Mouse (Mus musculus) forebrain, embryonic 13.5 days (tissue): Measurements from ENCODE around the gene Prmt1. TPM values are rescaled to one million over a fixed set of nuclear protein-coding genes. Genes with fewer than 3 reads are reported as not detected.
"Not testable (repeated sequence)": the region's sequence is repeated elsewhere in the genome, so short reads cannot be mapped to it uniquely, and the experiment has no call there.

ENCODE experiments used
- ATAC-seq: fragments of 200-750 bp; cut with Nextera tagmentation; 2 replicates; pipeline ENCODE4 v1.8.0; 2017
- H3K27ac ChIP-seq: fragments of 300-500 bp; sonication (generic); 2 replicates; pipeline ENCODE4 v1.5.1; 2015; ENCODE audit warnings: inconsistent platforms, mild to moderate bottlenecking, moderate library complexity
- H3K27me3 ChIP-seq: fragments of 300-500 bp; sonication (generic); 2 replicates; pipeline ENCODE4 v1.6.1; 2015; ENCODE audit warnings: mild to moderate bottlenecking, inconsistent platforms
- H3K36me3 ChIP-seq: fragments of 300-500 bp; sonication (generic); 2 replicates; pipeline ENCODE4 v1.6.1; 2015; ENCODE audit warnings: mild to moderate bottlenecking, inconsistent platforms; ENCODE audit not compliant: poor library complexity, severe bottlenecking
- H3K4me1 ChIP-seq: fragments of 300-500 bp; sonication (generic); 2 replicates; pipeline ENCODE4 v1.6.1; 2015; ENCODE audit warnings: inconsistent platforms
- H3K4me2 ChIP-seq: fragments of 300-500 bp; sonication (generic); 2 replicates; pipeline ENCODE4 v1.6.1; 2015; ENCODE audit warnings: inconsistent platforms, mild to moderate bottlenecking, moderate library complexity
- H3K4me3 ChIP-seq: fragments of 300-500 bp; sonication (generic); 2 replicates; pipeline ENCODE4 v1.5.1; 2015; ENCODE audit warnings: mild to moderate bottlenecking, inconsistent platforms
- H3K9ac ChIP-seq: fragments of 300-500 bp; sonication (generic); 2 replicates; pipeline ENCODE4 v1.6.1; 2015; ENCODE audit warnings: mild to moderate bottlenecking, inconsistent platforms
- H3K9me3 ChIP-seq: fragments of 300-500 bp; sonication (generic); replicated peaks from 2 replicates; pipeline ENCODE4 v1.6.1; 2016; ENCODE audit warnings: inconsistent platforms
- WGBS: fragments of 180-500 bp; shearing (Covaris S2); methylation state at CpG from one replicate; pipeline ENCODE4 v1.1.7; 2015; 5-methylcytosine and 5-hydroxymethylcytosine counted together
- polyA plus RNA-seq: library from polyadenylated mRNA; unstranded; fragments of >200 nt; fragmentation: Nextera tagmentation; extraction: Ambion mirVana; gene quantifications from 2 replicates; pipeline ENCODE4 v1.2.1, GENCODE M21; 2015

Prmt1 gene
- polyA plus RNA-seq: 815 and 859 TPM in 2 replicates

DNA sequence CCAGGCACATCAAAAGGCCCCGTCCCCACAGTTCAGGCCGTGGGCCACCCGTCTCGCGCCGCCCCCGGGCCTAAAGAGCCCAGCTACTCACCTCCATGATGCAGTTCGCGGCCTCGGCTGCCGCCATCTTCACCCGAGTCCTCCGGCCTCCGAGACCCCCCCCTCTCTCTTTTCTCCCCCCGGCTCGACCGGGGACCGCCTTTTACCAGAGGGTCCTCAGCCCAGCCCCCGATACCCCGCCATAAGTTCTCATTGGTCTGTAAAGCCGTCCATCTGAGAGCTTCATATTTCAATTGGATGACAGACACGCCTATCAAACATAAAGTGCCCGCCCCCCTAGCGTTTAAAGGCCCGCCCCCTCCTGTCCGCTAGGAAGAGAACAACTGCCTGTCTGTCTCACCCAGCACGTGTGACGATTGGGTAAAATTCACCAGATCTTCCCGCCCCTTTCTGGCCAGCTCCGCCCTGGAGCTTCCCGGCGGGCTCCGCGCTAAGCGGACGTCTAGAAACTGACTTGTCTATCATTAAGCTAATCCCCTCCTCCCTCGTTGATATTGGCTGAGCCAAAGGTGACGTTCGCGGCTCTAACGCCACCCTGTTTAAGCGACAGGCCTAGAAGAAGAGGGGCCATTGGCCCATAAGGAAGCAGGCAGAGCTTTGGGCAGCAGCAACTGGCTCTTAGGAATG, at the start of gene Prmt1:
TSS of gene Prmt1 (minus strand) at position 377 of the 687 bp plus-strand sequence.
- Histone ChIP-seq H3K27me3 (no peaks in the 10 kb centered on the region), H3K36me3 (peaks cover 29% of the 10 kb centered on the region), H3K9me3 (no peaks in the 10 kb centered on the region), H3K4me2 (peak within 1 kb of the TSS; percentile 73), H3K4me1 (peaks cover 42% of the 10 kb centered on the region), H3K27ac (peak within 1 kb of the TSS; percentile 93), H3K9ac (peak within 1 kb of the TSS; percentile 98), H3K4me3 (peak within 1 kb of the TSS; percentile 96)
- under 1% methylated on average over 42 of the region's 42 CpGs for WGBS
- ATAC-seq: peak; percentile 97

DNA sequence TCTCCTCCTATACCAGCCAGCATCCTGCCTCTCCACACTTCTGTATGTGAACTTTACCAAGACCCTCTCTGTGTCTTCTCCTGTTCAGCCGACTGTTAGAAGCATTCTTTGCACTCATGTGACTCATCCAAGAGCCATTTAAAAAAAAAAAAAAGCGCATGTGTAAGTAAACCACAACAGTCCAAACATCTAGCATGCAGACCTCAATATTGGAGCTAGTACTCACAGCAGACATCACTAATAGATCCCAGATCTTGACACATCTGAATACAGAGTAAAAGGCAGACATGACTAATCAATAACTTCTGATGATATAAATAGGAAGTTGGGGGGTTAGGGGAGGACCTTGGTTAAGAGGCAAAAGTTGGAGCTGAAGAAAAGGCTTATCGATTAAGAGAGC, 49.3 kb upstream of the Prmt1 start:
- no peak overlapping the region for H3K27ac ChIP-seq

DNA sequence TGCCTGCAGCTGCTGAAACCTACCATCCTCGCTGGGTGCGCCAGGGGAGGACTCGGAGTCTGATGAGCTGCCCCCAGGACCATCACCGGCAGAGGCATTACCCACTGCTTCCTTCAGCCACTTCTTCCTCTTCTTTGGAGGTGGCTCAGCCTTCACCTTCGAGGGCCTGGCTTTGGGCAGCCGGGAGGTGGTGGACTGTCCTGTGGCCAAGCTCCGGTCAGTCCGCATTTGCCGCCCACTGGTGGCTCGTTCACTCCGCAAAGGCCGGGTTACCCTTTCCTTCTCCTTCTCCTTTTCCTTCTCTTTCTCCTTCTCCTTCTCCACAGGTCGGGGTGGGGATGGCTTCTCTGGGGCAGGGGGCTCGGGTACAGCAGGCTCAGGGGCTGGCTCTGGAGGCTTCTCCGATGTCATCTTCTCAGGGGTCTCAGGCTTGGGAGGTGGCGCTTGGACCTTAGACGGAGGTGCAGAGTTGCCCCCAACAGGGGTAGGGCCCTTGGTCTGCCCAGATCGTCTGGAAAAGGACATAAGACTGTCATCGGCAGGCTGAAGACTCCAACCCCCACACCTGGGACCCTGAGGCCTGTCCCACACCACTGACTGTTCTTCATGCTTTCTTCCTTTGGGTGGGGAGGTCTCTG, 47.5 kb upstream of the Prmt1 start:
- H3K4me2 ChIP-seq: no peak overlapping the region
- H3K27ac ChIP-seq: no peak overlapping the region
- no peaks in the 10 kb centered on the region for H3K9me3 ChIP-seq
- H3K4me1 ChIP-seq: no peaks in the 10 kb centered on the region
- H3K27me3 ChIP-seq: no peaks in the 10 kb centered on the region
- H3K36me3 ChIP-seq: peaks cover 99% of the 10 kb centered on the region
- no peak overlapping the region for H3K9ac ChIP-seq
- no peak overlapping the region for H3K4me3 ChIP-seq
- ATAC-seq: no peak
- WGBS: 94% methylated on average over 19 of the region's 19 CpGs

More for the DNA sequence above, 49.3 kb upstream of the Prmt1 start:
- H3K4me2 ChIP-seq: no peak overlapping the region
- no peaks in the 10 kb centered on the region for H3K27me3 ChIP-seq
- no peak overlapping the region for H3K4me3 ChIP-seq
- H3K9me3 ChIP-seq: no peaks in the 10 kb centered on the region
- no peak overlapping the region for H3K9ac ChIP-seq
- H3K4me1 ChIP-seq: no peaks in the 10 kb centered on the region
- WGBS: 95% methylated on average over 3 of the region's 3 CpGs
- peaks cover 99% of the 10 kb centered on the region for H3K36me3 ChIP-seq
- no peak for ATAC-seq

DNA sequence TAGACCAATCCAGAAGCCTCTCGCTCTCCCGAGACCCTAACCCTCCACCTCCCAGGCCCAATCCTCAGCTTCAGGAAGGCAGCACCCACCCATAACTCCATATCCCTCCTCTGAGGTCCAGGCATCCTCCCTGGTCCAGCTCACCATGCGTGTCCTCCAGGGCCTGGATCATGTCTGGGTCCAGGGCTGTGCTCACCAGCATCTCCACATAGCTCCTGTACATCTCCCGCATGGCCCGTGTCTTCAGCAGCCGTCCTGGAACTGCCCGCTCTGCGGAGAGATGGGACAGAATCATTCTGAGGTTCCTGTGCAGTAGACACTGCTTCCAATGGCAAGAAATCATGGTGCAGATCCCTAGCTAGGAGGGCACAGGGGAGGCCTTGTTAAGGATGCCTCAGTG, 44.5 kb upstream of the Prmt1 start:
- WGBS: 94% methylated on average over 8 of the region's 8 CpGs
- Histone ChIP-seq H3K36me3 (peaks cover 95% of the 10 kb centered on the region), H3K27me3 (no peaks in the 10 kb centered on the region), H3K9ac (no peak overlapping the region), H3K9me3 (no peaks in the 10 kb centered on the region), H3K4me2 (no peak overlapping the region), H3K4me3 (no peak overlapping the region), H3K4me1 (no peaks in the 10 kb centered on the region), H3K27ac (no peak overlapping the region)
- ATAC-seq: no peak

DNA sequence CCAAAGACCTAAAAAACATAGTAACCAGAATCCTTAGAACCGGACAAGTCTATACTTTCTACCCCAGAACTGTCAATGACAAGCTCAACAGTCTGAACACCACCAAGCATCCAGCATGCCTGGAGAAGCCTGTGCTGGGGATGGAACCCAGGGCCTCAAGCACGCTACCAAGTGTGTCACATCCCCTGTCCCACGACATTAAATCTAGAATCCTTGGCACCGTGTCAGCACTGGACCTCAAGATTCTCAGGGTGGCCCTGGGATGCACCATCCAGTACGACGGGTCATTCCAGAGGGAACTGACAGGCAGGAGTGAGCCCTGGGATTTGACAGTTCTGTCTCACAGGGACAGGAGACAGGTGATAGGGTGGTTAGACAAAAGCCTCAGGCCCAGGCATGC, 43.6 kb upstream of the Prmt1 start:
- Histone ChIP-seq H3K9ac (no peak overlapping the region), H3K36me3 (peaks cover 87% of the 10 kb centered on the region)

DNA sequence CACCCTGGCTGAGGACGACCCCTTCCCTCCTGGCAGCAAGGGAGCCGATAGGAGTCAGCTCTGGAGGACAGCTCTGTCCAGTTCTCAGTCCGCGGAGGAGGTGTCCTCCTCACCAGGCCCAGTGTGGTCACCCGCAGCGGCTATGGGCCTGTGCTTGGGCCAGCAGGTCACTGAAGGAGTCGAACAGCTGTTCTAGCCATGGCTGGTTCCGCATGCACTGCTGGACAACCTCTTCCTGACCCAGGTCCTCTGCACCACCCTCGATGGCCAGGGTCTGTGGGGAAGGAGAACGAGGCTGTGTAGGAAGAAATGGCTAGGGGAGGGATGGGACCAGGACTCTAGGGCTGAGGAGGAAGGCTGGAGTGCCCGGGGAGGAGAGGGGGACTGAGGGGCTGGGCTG, 42.0 kb upstream of the Prmt1 start:
- no peak for ATAC-seq
- H3K27me3 ChIP-seq: no peaks in the 10 kb centered on the region
- WGBS: 95% methylated on average over 11 of the region's 11 CpGs
- no peak overlapping the region for H3K27ac ChIP-seq
- H3K4me3 ChIP-seq: no peak overlapping the region
- no peak overlapping the region for H3K9ac ChIP-seq
- no peak overlapping the region for H3K4me2 ChIP-seq
- H3K9me3 ChIP-seq: no peaks in the 10 kb centered on the region
- peaks cover 70% of the 10 kb centered on the region for H3K36me3 ChIP-seq
- no peaks in the 10 kb centered on the region for H3K4me1 ChIP-seq

More for the DNA sequence above, 43.6 kb upstream of the Prmt1 start:
- Histone ChIP-seq H3K4me1 (no peaks in the 10 kb centered on the region), H3K27me3 (no peaks in the 10 kb centered on the region), H3K9me3 (no peaks in the 10 kb centered on the region), H3K4me2 (no peak overlapping the region), H3K4me3 (no peak overlapping the region), H3K27ac (no peak overlapping the region)
- ATAC-seq: no peak
- 91% methylated on average over 6 of the region's 6 CpGs for WGBS

DNA sequence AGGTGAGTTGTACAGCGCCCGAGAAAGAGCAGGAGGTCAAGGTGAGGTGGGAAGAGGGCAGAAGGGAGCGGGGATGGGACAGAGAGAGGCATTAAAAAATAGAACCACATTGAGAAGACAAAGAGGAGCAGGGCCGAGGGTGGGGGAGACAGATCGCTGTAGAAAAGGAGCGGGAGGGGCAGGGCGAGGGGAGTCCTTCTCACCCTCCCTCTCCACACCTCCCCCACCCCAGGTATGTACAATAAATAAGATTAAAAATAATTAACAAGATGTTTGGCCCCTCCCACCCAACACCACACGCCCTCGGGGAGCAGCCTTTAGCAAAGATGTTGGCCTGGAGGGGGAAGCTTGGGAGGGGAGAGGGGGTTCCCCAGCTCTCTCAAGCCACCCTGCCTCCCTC, 41.4 kb upstream of the Prmt1 start:
- Histone ChIP-seq H3K4me2 (no peak overlapping the region), H3K27ac (no peak overlapping the region), H3K27me3 (no peaks in the 10 kb centered on the region), H3K4me3 (no peak overlapping the region), H3K9ac (no peak overlapping the region), H3K9me3 (no peaks in the 10 kb centered on the region), H3K4me1 (no peaks in the 10 kb centered on the region), H3K36me3 (peaks cover 64% of the 10 kb centered on the region)
- 88% methylated on average over 9 of the region's 9 CpGs for WGBS
- ATAC-seq: no peak

DNA sequence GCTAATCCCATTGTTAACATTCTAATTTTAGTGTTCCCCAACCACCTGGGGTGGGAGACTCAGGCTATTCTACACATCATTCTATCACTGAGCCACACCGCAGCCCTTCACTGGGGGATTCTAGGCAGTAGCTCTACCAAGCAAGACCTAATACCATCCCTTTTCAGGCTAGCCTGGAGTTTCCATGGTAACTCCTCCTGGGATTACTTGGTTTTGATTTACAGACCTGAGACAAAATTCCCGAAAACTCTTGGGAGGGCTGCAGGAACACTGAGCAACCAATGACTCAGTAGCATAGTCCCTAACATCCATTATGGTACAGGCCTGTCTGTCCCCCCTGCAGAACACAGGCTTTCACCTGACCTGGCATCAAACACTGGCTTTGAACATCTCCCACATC, 39.9 kb upstream of the Prmt1 start:
- no peaks in the 10 kb centered on the region for H3K27me3 ChIP-seq
- no peaks in the 10 kb centered on the region for H3K4me1 ChIP-seq
- WGBS: 69% methylated on average over 2 of the region's 2 CpGs
- peaks cover 49% of the 10 kb centered on the region for H3K36me3 ChIP-seq
- no peaks in the 10 kb centered on the region for H3K9me3 ChIP-seq
- H3K4me3 ChIP-seq: no peak overlapping the region
- ATAC-seq: no peak
- no peak overlapping the region for H3K4me2 ChIP-seq
- H3K9ac ChIP-seq: no peak overlapping the region
- 0 out of 2 replicates have a peak overlapping the region, but pooled peaks have one; percentile 7 for H3K27ac ChIP-seq

DNA sequence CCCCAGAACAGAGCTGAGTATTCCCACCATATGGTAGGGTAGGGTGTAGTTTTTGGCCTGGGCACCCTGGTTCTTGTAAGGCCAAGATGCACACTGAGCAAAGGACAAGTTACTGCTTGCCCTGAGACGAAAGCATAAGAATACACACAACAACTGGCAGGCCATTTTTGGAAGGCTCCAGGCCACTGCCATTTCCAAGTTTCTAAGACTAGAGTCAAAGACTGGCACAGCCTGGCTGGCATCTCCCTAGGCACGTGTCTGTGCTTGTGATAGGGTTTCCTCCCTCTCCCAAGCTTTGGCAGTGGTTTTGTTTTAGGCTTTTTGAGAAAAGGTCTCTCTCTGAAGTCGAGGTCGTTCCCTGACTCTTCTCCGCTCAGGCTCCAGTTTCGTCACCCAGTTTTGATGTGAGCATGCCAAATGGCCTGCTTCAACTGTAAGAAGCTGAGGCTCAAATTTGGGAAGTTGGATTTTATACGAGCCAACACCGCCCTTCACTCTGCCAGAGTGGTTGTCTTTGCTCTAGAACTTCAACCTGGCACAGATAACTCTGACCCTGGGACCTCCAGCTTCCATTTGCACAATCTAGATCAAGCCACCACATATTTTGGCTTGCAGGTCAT, 39.3 kb upstream of the Prmt1 start:
- no peak overlapping the region for H3K4me3 ChIP-seq
- H3K9ac ChIP-seq: no peak overlapping the region
- H3K4me2 ChIP-seq: no peak overlapping the region
- WGBS: 80% methylated on average over 8 of the region's 8 CpGs
- H3K36me3 ChIP-seq: peaks cover 44% of the 10 kb centered on the region
- H3K9me3 ChIP-seq: no peaks in the 10 kb centered on the region
- no peaks in the 10 kb centered on the region for H3K27me3 ChIP-seq
- no peak for ATAC-seq
- no peaks in the 10 kb centered on the region for H3K4me1 ChIP-seq
- peak overlapping the region; percentile 7; the same call in 1 of the 2 replicates for H3K27ac ChIP-seq

DNA sequence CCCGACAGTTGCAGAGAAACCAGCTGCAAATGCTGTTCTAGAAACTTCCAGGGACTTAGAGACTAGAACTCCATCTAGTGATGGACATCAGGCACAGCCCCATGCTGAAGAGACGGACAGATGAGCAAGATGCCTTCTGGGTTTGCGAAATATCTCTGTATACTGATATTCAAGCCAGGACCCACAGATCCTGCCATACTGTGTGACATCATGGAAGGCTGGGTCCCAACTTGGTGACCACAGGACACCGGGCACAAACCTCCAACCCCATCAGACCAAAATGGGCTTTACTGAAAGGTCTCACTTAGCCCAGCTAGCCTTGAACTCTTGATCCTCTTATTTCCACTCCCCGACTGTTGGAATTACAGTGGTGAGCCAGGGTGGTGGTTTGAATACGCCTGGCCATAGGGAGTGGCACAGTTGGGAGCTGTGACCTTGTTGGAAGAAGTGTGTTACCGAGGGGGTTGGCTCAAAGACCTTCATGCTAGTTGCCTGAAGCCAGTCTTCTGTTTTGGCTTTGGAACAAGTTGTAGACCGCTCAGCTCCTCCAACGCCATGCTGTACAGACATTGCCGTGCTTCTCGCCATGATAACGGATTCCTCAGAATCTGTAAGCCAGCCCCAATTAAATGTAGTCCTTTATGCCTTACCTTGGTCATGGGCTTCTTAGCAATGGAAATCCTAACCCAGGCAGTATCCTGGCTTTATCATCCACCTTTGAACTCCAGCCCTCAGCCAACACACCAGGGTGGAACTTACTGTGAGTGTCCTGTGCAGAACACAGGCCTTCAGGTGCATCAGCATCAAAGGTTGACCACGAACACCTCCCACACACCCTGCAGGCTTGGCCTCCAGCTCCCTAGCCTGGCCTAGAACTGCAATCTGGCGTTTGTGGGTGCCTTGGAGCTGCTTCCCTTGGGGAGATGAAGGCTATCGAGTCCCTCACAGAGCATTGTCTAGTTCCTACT, 38.2 kb upstream of the Prmt1 start:
- no peak for ATAC-seq
- WGBS: 89% methylated on average over 15 of the region's 15 CpGs

DNA sequence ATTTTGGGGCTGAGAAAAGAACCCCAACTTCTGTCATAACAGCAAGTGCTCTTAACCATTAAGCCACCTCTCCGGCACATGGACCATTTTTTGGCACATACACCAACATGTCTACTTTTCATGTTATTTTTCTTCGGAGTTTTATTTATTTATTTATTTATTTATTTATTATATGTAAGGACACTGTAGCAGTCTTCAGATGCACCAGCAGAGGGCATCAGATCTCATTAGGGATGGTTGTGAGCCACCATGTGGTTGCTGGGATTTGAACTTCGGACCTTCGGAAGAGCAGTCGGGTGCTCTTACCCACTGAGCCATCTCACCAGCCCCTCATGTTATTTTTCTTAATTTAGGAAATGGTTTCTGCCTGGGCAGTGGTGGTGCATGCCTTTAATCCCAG, 37.3 kb upstream of the Prmt1 start:
- not testable (repeated sequence) for H3K4me2 ChIP-seq, H3K4me1 ChIP-seq, ATAC-seq, H3K27ac ChIP-seq, H3K4me3 ChIP-seq, H3K9ac ChIP-seq, H3K9me3 ChIP-seq
- peaks cover 18% of the 10 kb centered on the region for H3K27me3 ChIP-seq
- peaks cover 24% of the 10 kb centered on the region for H3K36me3 ChIP-seq
- 85% methylated on average over 5 of the region's 5 CpGs for WGBS

More for the DNA sequence above, 38.2 kb upstream of the Prmt1 start:
- Histone ChIP-seq H3K4me2 (no peak overlapping the region), H3K9me3 (no peaks in the 10 kb centered on the region), H3K9ac (no peak overlapping the region), H3K27me3 (peaks cover 9% of the 10 kb centered on the region), H3K4me1 (no peaks in the 10 kb centered on the region), H3K4me3 (no peak overlapping the region), H3K27ac (0 out of 2 replicates have a peak overlapping the region, but pooled peaks have one; percentile 4), H3K36me3 (peaks cover 32% of the 10 kb centered on the region)
